Mouse (Mus musculus) erythroid progenitor cell, adult 5-6 weeks (primary cell): ENCODE data around the gene Nudcd2. TPM values are rescaled to one million over a fixed set of nuclear protein-coding genes. Genes with fewer than 3 reads are reported as not detected.

Experiments used
- ATAC-seq: replicated peaks from 2 replicates; pipeline ENCODE4 v1.8.0; 2016; ENCODE audit warnings: moderate number of reproducible peaks, mild to moderate bottlenecking, moderate TSS enrichment, inconsistent platforms; ENCODE audit not compliant: poor library complexity, low FRiP score, severe bottlenecking
- total RNA-seq, 2 experiments: library from RNA; stranded (forward) in 1 of 2; stranded (reverse) in 1 of 2; fragments of 150-400 nt in 1 of 2; fragments of 186-747, 209-891 nt in 1 of 2; gene quantifications; 2 replicates each; pipeline versions ENCODE4 v1.2.3 to v1.2.4; 2015 to 2017; ENCODE audit warnings: low replicate concordance in 2 of 2

The Nudcd2 gene
- total RNA-seq, 2 experiments from 2014 or later, result 59.5 to 126 TPM

DNA sequence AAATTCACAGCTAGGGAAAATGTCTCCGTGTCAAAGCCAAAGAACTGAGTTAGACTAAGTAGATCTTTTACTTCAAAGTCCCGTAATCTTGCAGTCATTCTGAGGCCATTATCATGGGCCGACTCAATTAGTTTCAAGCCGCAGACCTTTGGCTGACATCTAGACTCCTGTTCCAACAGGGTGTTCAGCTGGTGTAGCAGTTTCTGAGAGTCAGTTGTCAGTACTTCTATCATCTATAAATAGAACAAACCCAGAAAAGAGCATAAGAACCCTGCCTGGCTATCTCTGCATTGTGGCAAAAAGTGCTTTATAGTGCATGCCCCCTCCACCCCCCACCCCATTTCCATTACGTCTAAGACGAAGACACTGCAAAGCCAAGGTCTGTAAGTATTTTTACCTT is 20.4 kb downstream of the Nudcd2 start:
- no peak for ATAC-seq

DNA sequence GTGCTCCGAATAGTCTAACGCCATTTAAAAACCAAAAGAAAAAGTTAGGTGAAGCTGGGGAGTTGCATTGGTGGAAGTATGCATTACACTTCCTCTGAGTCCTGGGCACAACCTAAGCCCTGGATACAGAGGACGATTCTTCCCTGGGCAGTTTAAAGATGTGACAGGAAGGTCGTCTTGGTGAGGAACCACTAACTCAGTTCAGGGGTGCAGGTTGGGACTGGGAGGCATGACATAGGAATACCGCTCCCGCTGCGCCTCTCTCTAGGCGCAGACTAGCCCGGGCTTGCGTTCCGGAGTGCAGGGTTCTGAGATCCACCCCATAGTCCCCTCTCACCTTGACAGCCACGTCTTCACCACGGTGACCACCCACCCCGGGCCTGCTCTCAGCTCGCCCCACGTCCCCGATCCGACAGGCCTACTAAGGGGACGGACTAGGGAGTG is 21.2 kb downstream of the Nudcd2 start:
- ATAC-seq, result peak; percentile 69

DNA sequence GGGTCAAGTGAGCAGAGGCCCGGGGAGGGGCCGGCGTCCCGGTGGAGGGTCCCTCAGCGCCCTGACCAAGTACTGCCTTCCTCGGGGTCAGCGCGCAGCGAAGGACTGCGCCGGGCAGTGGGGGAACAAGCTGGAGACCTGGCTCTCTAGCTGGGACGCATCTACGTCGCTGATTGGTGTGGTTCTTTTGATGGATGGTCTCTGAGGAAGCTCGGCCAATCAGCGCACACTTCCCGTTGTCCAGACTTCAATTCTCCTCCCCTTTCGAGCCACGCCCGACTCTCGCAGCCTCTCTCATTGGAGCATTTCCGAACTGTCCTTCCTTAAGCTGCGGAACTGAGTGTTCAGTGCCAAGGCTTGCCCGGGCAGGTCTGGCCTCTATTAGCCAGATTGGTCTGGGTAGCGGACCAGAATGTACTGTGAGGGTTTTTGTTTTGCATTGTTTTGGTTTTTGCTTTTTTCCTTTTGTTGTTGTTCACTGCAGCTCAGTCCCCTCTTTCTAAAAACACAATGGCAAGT is 21.7 kb downstream of the Nudcd2 start, which contains the start of gene Ccng1:
Gene Ccng1 (minus strand): TSS at position 203 of the 519 bp plus-strand sequence.
- ATAC-seq, result peak; percentile 98

DNA sequence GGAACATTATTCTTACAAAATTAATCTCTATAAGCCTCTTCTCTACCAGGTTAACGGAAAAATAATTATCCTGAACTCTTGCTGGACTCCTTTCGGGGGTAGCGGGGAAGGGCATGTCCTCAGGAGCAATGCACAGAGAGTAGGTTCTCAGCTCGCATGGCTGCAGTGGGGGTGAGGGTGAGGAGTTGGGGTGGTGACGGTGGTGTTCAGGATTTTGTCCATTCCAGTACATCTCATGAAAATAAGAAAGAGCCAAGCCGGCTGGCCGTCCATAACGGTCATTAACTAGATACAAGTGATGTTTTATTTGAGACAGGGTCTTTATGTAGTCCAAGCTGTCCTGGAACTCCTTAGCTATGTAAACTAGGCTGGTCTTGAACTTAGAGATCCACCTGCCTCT is 22.5 kb downstream of the Nudcd2 start:
- ATAC-seq, result no peak

DNA sequence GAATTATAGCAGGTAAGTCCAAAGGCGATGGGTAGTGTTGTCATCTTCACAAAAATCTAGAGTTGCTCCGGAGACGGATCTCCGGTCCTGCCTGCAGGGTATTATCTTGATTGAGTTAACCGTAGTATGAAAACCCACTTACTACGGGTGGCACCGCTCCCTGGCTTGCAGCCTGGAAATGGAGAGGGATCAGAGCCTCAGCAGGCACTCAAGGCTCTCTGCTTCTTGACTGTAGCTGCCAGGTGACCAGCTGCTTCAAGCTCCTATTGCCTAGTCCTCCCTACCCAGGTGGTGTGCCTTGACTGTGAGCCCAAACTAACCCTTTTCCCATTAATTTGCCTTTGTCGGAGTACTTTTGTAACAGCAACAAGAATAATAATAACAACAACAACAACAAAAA is 26.4 kb downstream of the Nudcd2 start:
- ATAC-seq, result no peak

DNA sequence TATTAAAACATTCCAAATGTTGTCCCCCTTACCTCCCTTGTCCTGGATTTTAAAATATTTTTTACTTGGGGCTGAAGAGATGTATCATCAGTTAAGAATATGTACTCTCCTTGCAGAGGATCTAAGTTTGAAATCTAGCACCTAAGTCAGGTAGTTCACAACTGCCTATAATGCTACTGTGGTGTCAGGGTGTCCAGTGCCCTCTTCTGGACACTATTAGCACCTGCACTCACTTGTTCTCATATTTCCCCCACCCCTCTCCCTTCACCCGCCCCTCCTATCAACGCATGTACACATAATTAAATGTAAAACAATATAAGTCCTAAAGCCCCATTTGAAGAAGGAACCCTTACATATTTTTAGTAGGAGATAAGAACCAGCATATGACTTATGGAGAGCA is 29.9 kb downstream of the Nudcd2 start:
- 0 out of 2 replicates have a peak, but pooled peaks have one; percentile 57 for ATAC-seq

DNA sequence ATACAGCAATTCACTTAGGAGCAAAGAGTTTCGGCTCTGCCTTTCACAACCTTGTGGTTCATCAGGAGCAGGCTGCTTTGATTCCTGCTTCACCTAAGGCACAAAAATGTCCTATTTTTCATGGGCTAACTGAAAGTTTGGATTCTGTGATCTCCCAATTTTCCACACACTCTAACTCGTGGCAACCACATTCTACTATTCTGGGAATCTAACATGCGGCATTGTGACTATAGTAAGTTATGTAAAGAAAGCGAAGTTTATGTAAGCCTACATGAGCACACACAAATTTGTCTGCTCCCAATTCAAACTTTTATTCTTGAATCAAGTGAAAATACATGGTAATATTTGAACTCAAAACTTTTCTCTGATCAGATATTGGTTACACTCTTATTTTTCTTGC is 31.2 kb downstream of the Nudcd2 start:
- no peak for ATAC-seq

DNA sequence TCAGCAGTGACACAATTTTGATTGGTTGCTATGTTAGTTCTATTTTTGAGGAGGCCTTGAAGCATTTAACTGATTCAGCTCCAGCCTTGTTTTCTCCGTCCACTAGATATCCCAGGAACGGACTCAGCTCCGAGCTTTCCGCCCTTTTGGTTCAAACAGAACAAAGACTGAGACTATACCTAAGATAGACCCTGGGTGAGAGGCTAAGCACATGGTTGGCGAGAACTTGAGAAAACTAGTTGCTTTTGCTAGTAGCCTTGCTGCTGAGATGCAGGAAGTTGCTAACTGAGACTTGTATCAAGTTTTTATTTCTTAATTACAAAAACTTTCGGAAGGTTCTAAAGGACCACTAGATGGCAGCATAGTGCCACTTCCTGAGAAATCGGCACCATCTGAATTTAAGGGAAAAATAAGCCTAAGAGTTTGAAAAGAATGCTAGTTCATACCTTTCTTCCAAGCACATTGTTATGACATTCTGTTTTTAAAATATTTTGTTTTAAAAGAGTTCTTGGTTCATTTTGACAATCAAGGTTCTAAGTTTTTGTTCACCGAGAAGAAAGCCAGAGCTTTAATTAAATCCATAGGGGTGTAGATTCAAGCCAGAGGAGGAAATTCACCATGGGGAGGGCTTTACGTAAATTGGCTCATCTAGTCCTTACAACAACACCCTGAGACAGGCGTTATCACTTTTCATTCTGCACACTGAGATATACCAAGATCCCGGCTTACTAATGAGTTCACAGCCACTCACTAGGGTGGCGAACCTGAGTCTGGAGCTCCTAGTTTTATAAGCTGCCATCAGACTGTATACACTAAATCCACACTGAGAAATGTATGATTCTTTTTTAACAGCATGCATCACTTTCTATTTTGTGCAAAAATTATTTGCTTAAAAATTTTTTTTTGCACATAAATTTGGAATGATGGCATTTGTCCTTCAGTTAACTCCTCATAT is 42.1 kb downstream of the Nudcd2 start:
- ATAC-seq, result no peak

DNA sequence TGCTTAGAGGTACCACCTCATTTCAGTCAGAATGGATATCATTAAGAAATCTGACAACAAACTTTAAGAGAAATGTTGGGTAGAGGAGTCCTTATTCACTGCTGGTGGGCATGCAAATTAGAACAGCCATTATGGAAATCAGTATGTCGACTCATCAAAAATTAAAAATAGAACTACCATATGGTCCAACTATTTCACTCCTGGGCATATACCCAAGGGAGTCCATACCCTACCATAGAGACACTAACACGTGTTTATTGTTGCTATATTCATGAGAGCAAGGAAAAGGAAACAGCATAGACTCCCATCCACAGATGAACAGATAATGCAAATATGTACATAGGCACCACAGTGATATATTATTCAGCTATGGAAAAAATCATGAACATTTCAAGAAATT is 48.4 kb downstream of the Nudcd2 start:
- ATAC-seq, result no peak

DNA sequence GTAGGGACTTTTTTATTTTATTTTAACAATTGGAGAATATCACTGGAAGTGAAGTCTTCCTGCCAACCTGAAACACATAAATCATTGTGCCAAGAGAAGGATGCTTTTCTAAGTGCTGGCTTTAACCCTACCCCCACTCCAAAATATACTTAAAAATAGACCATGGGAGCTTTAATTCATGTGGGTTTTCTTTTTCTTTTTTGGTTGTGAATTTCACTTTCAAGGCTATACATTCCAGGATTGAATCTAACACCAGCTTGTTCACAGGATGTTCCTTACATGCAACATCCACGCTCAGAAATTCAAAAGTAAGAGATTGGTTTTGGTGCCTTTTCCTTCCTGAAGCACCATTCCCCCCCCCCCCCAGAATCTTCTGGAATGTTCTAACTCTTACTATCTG is 49.9 kb downstream of the Nudcd2 start:
- no peak for ATAC-seq

DNA sequence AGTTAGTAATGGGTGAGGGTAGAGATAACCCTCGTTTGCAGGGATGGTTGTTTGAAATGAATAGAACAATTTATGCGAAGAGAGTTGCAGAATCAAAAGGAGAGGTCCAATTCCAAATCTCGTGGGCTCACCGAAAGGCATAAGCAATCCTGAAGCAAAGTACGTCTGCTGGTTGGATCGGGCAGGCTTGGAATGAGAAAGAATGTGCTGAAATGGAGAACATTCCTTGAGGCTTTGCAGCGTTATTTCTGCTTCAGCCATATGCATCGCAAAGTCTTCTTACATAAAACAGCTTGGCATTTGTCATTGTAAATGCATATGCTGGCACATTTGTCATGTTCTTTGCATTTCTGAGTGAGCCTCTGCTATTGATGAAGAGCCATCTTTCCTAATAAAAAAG is 50.9 kb downstream of the Nudcd2 start:
- no peak for ATAC-seq

DNA sequence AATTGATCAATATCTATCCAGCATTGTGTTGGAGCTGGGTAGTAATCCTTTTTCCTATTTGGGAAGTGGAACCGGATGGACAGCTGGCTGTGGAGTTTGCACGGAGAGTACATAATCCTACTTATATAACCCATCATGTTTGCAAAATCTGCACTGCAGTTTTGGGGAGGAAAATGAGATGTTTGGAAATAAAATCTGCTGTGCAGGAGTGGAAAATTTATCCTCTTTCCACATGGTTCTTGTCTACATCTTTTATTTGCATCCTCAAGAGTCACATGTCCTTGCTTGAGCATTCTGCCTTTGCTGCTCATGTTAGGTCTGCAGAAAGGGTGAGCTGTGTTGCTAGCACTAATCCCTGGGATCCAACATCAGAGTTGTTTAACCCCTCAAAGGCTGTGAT is 53.4 kb downstream of the Nudcd2 start:
- ATAC-seq, result no peak

Other genes starting within 250 kb of the Nudcd2 start
- gene Mat2b, start 38.5 kb upstream of the Nudcd2 start, total RNA-seq (2015; ENCODE audit: low replicate concordance), result 50.7 and 61.6 TPM in 2 replicates
- 42.7 and 49.0 TPM in 2 replicates for gene Mat2b, start 38.5 kb upstream of the Nudcd2 start, total RNA-seq (2017; ENCODE audit: low replicate concordance)
- 302 and 312 TPM in 2 replicates for gene Hmmr, start 245 bp upstream of the Nudcd2 start, total RNA-seq (2015; ENCODE audit: low replicate concordance)
- 397 and 477 TPM in 2 replicates for gene Hmmr, start 245 bp upstream of the Nudcd2 start, total RNA-seq (2017; ENCODE audit: low replicate concordance)
- 32.4 and 36.0 TPM in 2 replicates for gene Ccng1, start 21.6 kb downstream of the Nudcd2 start, total RNA-seq (2015; ENCODE audit: low replicate concordance)
- 14.5 and 16.3 TPM in 2 replicates for gene Ccng1, start 21.6 kb downstream of the Nudcd2 start, total RNA-seq (2017; ENCODE audit: low replicate concordance)